Mouse (Mus musculus) adrenal gland, postnatal 14 days (tissue): ENCODE data around the gene Ppp4r1. TPM values are rescaled to one million over a fixed set of nuclear protein-coding genes. Genes with fewer than 3 reads are reported as not detected.
A peak's percentile ranks its signal among the peaks of the same experiment; 100 is the strongest.

Experiments used
- DNase-seq: peaks from one replicate; pipeline ENCODE4 v3.0.0; 2021; ENCODE audit warnings: mixed read lengths
- long read RNA-seq, 2 experiments: library from polyadenylated mRNA; stranded (forward); transcript quantifications; one replicate each; pipeline ENCODE4 v2.0.0; 2021
- total RNA-seq: library from RNA; stranded (reverse); gene quantifications from 2 replicates; pipeline ENCODE4 v1.2.3, GENCODE M21; 2021

Gene Ppp4r1
- 58.1 and 61.3 TPM in 2 replicates for total RNA-seq
- long read RNA-seq, experiment 1, transcript Ppp4r1-204 (20 exons, 3,784 nt) = major isoform, 15 of 47 reads
- long read RNA-seq, experiment 1, partial matches to known transcripts = 18 of 47 reads
- long read RNA-seq, experiment 1, other reads (novel, unspliced or antisense) = 10 of 47 reads
- long read RNA-seq, experiment 2, transcript Ppp4r1-204 (20 exons, 3,784 nt) = major isoform, 18 of 30 reads
- long read RNA-seq, experiment 2, partial matches to known transcripts = 4 of 30 reads
- long read RNA-seq, experiment 2, other reads (novel, unspliced or antisense) = 6 of 30 reads

DNA sequence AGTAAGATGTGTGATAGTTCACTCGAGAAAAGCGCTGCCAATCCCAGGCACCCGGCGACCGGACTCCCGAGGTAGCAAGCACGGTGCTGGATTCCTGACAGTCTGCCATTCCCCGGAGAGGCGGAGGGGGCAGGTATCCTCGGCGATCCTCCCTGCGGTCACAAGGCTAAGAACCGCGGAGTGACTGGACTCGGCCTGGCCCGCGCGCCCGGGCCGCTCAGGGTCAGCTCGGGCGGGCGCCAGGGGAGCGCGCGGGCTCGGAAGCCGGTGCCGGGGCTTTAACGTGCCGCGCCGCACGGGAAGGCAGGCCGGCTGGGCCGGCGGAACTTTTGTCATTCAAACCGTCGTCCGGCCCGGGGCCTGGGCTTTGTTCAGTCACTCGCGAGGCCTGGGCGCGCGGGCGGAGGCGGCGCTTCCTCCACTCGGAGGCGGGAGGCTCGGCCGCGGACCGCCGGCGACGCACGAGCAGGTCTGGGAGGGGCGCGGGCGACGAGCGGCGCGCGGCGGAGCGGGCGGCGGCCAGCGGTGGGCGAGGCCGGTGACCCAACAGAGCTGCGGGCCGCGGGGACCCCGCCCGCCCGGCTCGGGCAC lies at the start of gene Ppp4r1:
Gene Ppp4r1 (plus strand): TSS at position 23 of the 591 bp plus-strand sequence.
- peak; percentile 93 for DNase-seq

DNA sequence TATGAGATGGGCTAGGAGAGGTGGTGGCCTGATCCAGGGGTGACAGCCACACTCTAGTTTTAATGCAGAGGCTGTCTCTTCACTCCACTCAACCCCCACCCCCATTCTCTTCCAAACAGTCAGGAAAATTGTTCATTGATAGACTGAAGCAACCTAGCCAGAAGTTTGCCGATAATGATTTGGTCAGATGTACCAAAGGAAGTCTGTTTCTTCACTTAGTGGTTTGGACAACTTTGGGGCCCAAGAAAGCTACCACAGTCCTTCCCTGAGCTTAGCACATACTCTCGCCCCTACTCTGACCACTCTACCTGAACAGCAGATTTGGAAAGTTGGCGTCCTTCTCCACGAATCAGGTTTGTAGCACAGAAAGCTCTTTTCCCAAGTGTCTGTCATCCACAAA lies 49.7 kb upstream of the Ppp4r1 start:
- DNase-seq = no peak

DNA sequence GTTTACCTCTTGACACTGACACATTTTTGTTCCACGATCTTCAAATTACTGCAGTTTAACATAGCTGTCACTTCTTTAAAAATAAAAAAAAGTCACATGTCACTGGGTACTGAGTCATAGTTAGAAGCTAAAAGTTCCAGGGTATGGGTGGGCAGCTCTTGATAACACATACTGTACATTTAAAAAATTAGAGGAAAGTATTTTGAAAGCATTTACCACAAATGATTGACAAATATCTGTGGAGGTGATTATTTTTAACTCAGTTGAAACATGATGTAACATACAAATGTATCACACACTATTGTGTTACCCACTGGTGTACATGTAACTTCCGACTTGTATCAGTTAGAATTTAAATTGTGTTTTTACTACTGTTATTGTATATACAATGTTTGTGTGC lies 47.3 kb upstream of the Ppp4r1 start:
- no peak for DNase-seq

GRCm38 (mm10) chr17:65737175-65737574 lies 45.2 kb upstream of the Ppp4r1 start:
- peak; percentile 61 for DNase-seq

- DNase-seq = peak; percentile 77
Measured at GRCm38 (mm10) chr17:65737622-65738021, 44.8 kb upstream of the Ppp4r1 start.

GRCm38 (mm10) chr17:65739874-65740725 lies 42.3 kb upstream of the Ppp4r1 start:
- DNase-seq = no peak

- no peak for DNase-seq
Measured at GRCm38 (mm10) chr17:65741565-65741964, 40.8 kb upstream of the Ppp4r1 start.

DNA sequence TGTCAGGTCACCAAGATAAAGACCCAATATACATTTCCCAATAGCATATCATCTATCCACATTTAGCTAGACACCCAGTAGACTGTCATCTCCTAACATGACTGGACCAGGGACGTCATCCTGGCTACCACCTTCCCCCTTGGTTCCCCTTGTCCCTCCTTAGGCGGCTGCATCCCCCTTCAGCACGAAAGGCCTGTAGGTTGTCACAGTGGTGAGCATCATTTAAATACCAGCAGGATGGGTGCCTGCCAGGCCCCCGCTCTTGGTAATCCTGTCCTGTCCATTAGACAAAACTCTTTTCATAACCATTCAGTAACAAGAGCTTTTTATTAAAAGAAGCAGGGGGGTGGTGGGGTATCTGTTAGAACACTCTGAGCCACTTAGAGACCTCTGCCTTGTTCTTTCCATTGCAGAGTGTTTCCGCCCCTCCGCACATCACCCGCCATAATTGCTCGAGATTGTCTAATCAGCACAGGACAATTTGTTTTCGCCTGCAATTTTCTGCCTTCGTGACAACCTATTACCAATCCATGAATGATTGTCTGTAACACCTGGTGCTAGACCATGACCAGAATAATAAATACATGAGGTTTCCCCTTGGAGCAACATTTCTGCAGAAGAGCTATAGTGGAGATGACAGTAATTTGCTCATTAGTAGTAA lies 40.0 kb upstream of the Ppp4r1 start:
- no peak for DNase-seq

DNA sequence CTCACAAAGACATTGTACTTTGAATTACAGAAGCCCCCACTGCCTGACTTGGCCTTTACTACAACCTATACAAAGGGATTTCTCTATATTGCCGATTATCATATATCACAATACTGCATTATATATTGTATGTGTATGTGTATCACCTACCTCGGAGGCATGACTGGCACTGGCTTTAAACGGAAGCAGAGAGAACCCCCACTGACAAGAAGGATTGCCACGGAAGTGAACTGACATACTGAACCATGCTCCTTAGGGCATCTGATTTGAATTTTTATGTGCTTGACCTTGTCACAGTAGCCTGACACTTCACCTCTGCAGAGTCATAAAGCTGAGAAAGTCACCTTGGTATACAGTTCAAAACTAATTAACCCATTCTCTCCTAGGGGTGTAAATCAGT lies 39.4 kb upstream of the Ppp4r1 start:
- DNase-seq = no peak

DNA sequence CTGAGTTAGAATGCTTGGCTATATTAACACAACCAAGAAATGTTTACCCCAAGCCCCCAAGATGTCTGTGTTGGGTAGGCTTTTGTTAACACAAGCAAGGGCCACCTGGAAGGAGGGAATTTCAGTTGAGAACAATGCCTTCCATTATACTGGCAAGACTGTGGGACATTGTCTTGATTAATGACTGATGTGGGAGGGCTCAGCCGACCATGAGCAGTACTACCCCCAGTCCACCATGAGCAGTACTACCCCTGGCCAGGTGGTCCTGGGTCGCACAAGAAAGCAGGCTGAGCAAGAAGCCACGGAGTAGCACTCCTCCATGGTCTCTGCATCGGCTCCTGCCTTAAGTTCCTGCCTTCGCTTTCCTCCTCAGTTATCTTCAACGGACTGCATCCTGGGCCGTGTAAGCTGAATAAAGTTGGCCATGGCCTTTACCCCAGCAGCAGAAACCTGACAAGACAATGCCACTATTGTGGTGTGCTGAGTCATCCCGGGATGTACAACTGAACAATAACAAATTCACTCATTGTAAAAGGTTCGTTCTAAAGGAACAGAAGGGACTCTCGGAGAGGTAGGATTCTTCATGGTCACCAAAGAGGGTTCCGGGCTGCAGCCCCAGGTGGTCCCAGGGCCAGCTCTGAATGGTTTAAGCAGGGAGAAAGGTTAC lies 38.6 kb upstream of the Ppp4r1 start:
- no peak for DNase-seq

GRCm38 (mm10) chr17:65746314-65746713 lies 36.1 kb upstream of the Ppp4r1 start:
- no peak for DNase-seq

- DNase-seq = no peak
Measured at GRCm38 (mm10) chr17:65748997-65749396, 33.4 kb upstream of the Ppp4r1 start.

DNA sequence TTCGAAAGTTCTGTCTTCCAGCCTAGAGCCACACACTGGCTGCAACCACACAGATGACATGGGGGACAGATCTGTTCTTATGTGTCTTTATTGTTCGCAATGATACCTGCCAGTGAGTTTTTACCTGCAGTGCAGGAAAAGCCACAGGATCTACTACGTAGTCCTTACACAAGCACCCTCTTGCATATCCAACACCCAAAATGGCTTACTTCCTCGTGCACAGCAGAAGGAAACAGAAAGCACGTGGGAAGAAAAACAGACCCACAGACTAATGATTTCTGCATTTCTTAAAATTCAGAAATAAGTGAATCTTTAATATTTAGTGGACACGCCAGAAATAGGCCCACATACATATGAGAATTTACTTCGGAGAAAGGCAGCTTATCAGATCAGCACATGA lies 32.6 kb upstream of the Ppp4r1 start:
- no peak for DNase-seq

- DNase-seq = no peak
Measured at GRCm38 (mm10) chr17:65750301-65750700, 32.1 kb upstream of the Ppp4r1 start.

GRCm38 (mm10) chr17:65753130-65753529 lies 29.2 kb upstream of the Ppp4r1 start:
- DNase-seq = no peak

DNA sequence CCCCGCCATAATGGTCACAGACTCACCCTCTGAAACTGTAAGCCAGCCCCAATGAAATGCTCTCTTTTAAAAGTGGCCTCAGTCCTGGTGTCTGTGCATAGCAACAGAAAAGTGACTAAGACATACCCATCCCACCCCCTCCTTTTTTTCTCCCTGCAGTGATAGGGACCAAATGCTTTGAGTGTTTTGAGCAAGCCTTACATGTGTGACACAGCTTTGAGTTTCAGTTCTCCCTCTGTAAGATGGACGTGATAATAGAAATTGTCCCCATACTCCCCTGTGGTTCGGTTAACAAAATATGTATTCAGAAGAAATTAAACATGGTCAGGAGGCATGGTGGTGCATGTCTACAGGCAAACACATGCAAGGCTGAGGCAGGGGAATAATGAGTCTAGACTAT lies 26.5 kb upstream of the Ppp4r1 start:
- no peak for DNase-seq

GRCm38 (mm10) chr17:65757150-65757549 lies 25.2 kb upstream of the Ppp4r1 start:
- no peak for DNase-seq

GRCm38 (mm10) chr17:65763221-65763620 lies 19.2 kb upstream of the Ppp4r1 start:
- DNase-seq = no peak

- no peak for DNase-seq
Measured at GRCm38 (mm10) chr17:65768486-65768885, 13.9 kb upstream of the Ppp4r1 start.

DNA sequence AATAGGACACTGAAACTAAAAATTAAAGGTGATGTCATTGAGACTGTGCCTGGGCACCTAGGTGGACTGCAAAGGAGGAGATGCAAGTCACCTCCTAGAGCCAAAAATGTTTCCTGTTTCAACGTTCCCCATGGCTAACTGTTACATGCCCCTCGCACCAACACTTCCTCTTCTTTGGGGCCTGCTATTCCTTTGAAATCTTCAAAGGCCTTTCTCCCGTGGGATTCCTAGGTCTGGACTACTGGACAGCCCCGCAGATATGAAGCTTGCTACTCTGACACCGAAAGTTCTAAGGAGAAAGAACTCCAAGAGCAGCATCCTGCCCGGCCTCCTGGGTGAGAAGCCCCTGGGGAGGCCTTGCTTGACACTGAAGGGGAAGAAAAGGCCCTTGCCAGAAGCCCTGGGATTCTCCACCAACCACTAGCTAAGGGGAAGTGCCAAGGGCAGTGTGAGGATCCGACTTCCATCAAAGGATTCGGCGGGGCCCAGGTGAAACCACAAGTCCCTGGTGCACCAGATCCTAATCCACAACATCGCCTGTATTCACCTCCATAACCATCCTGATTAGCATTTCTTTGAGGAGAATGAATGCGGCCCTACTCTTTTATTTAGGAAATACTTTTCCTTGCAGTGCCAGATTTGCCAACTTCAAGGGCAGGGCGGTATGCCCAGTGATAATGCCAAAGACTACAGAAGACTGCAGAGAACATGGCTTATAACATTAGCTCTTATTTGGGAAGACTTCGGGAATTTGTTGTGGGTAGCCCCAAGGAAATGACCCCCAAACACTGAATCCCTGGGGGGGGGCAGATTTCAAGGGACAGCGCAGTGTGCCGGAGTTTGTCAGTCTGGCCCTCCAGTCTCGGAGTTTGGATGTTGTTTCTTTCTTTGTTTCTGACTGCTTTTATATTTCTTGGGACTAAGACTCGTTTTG lies 11.1 kb upstream of the Ppp4r1 start:
- DNase-seq = peak; percentile 62
